Mouse (Mus musculus) CD4-positive naive resting alpha-beta T cell, adult 76 days (primary cell): ENCODE data around the gene Tmco3. TPM values are rescaled to one million over a fixed set of nuclear protein-coding genes. Genes with fewer than 3 reads are reported as not detected.

Experiments
- total RNA-seq: library from RNA; stranded (reverse); gene quantifications from one replicate; pipeline ENCODE4 v1.2.4, GENCODE M21; 2023

Tmco3 gene
- 12.0 TPM for total RNA-seq

GRCm38 (mm10) chr8:13287692-13288623, at the start of gene Tmco3, which contains the start of gene Dcun1d2:
TSS of gene Tmco3 (plus strand) at chr8:13288190.
TSS of gene Dcun1d2 (minus strand) at chr8:13288131.

GRCm38 (mm10) chr8:13254019-13254418, 34.0 kb upstream of the Tmco3 start, which contains the start of gene Adprhl1:
TSS of gene Adprhl1 (minus strand) at chr8:13254162.

GRCm38 (mm10) chr8:13338255-13338860, 50.4 kb downstream of the Tmco3 start, which contains the start of gene Tfdp1:
TSS of gene Tfdp1 (plus strand) at chr8:13338751.

Other genes starting within 250 kb of the Tmco3 start
- gene Proz, start 227.3 kb upstream of the Tmco3 start, total RNA-seq, result not detected
- 39.7 TPM for gene Pcid2, start 182.7 kb upstream of the Tmco3 start, total RNA-seq
- 32.2 TPM for gene Cul4a, start 182.6 kb upstream of the Tmco3 start, total RNA-seq
- gene Lamp1, start 129.0 kb upstream of the Tmco3 start, total RNA-seq, result 96.8 TPM
- gene Grtp1, start 87.6 kb upstream of the Tmco3 start, total RNA-seq, result not detected
- gene Adprhl1, start 34.0 kb upstream of the Tmco3 start, total RNA-seq, result not detected
- gene Dcun1d2, start 59 bp upstream of the Tmco3 start, total RNA-seq, result 11.8 TPM
- gene Tfdp1, start 50.6 kb downstream of the Tmco3 start, total RNA-seq, result 26.7 TPM
- not detected for gene Atp4b, start 108.6 kb downstream of the Tmco3 start, total RNA-seq
- gene Grk1, start 116.9 kb downstream of the Tmco3 start, total RNA-seq, result not detected
- not detected for gene Tmem255b, start 147.0 kb downstream of the Tmco3 start, total RNA-seq
- gene Gas6, start 206.3 kb downstream of the Tmco3 start, total RNA-seq, result 0.50 TPM